Comparison of ENCODE assay signal across 27 mouse cellular contexts in the genomic region with DNA sequence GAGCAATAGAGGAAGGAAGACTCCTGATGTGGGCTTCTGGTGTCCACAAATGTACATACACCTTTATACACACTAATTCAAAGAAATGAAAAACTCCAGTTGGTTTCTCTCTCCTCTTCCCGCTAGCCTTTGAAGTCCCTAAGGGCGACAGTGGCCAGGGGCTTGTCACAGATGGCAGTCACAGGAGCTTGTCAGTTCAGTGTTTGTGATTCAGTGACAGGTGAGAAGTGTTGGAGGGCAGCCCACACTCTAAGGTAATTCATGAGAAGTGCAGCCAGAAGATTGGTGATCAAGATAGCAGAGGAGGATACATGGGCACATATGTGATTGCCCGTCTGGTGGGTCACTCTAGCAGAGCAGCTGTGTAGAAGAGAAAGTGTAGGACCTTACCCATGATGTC.
A peak's percentile ranks its signal among the peaks of the same experiment; 100 is the strongest.
DNase-seq lines count a peak whose midpoint lies in the region; ATAC-seq and TF ChIP-seq lines count a peak whose summit lies in the region.
"Had no signal": no experiment of that assay in that cellular context is flagged by ENCODE, and none has a peak within 500 bp of the region (broad histone marks: within the 10 kb centered on the region; RNA-seq: fewer than 3 reads in every experiment).

No protein-coding gene starts in this region.

- no peaks in the 10 kb centered on the region for H3K9me3 ChIP-seq in midbrain, postnatal 0 days (ENCODE audit: low read length)
- no peaks in the 10 kb centered on the region for H3K9me3 ChIP-seq in midbrain, embryonic 11.5 days (ENCODE audit: control insufficient read depth, low read length)
- H3K9me3 ChIP-seq: embryonic facial prominence, embryonic 13.5 days; embryonic facial prominence, embryonic 15.5 days; forebrain, embryonic 10.5 days; forebrain, embryonic 12.5 days; G1E had no signal

- no peak overlapping the region for H3K9ac ChIP-seq in midbrain, postnatal 0 days (replicated peaks; ENCODE audit: low read length, poor library complexity, severe bottlenecking)
- H3K9ac ChIP-seq in midbrain, embryonic 11.5 days (ENCODE audit: low read length), result no peak overlapping the region
- H3K9ac ChIP-seq: embryonic facial prominence, embryonic 13.5 days; embryonic facial prominence, embryonic 15.5 days; forebrain, embryonic 12.5 days had no signal

- peak; percentile 29 to 58 for DNase-seq in cerebellum, postnatal 10 days
- no peak for DNase-seq in cerebellum, adult 8-10 months
- DNase-seq in heart, adult 11 months, result peak; percentile 78
- DNase-seq in heart, postnatal 4 days, result no peak
- peak; percentile 13 for DNase-seq in midbrain, postnatal 0 days (ENCODE audit: low spot score)
- DNase-seq in midbrain, embryonic 11.5 days (ENCODE audit: low spot score, missing footprints), result no peak
- DNase-seq: adrenal gland, adult 8-10 months; adrenal gland, postnatal 14 days; adrenal gland, postnatal 36 days; B cell, adult 2 months; cerebellum, adult 11 months; cerebellum, adult 18-20 months; cerebellum, adult 9-10 months; cerebellum, postnatal 36 days; embryo, embryonic 11 days had no signal

- ATAC-seq in midbrain, postnatal 0 days (ENCODE audit: low FRiP score), result no peak
- ATAC-seq in midbrain, embryonic 11.5 days (ENCODE audit: low FRiP score), result no peak
- ATAC-seq: activated CD4-positive, CD25-positive, alpha-beta regulatory T cell, adult 4 months; CD4-positive, CD25-positive, alpha-beta regulatory T cell, adult 4 months; forebrain, embryonic 14.5 days; forebrain, embryonic 16.5 days; Patski had no signal

- no peak overlapping the region for H3K4me2 ChIP-seq in midbrain, postnatal 0 days (ENCODE audit: low read depth, low read length, poor library complexity, severe bottlenecking)
- H3K4me2 ChIP-seq in midbrain, embryonic 11.5 days, result no peak overlapping the region
- H3K4me2 ChIP-seq: embryonic facial prominence, embryonic 13.5 days; embryonic facial prominence, embryonic 15.5 days; forebrain, embryonic 12.5 days had no signal

- H3K4me3 ChIP-seq in midbrain, postnatal 0 days (ENCODE audit: low read depth, low read length), result no peak overlapping the region
- no peak overlapping the region for H3K4me3 ChIP-seq in midbrain, embryonic 11.5 days (ENCODE audit: low read depth, low read length)
- H3K4me3 ChIP-seq: embryonic facial prominence, embryonic 13.5 days; embryonic facial prominence, embryonic 15.5 days; erythroblast, embryonic 14.5 days; forebrain, embryonic 10.5 days; forebrain, embryonic 12.5 days had no signal

- no peaks in the 10 kb centered on the region for H3K36me3 ChIP-seq in midbrain, postnatal 0 days (ENCODE audit: insufficient read depth, low read length)
- no peaks in the 10 kb centered on the region for H3K36me3 ChIP-seq in midbrain, embryonic 11.5 days (ENCODE audit: control insufficient read depth, insufficient read depth, low read length)
- H3K36me3 ChIP-seq: embryonic facial prominence, embryonic 13.5 days; embryonic facial prominence, embryonic 15.5 days; forebrain, embryonic 10.5 days; forebrain, embryonic 12.5 days; G1E had no signal

- H3K27me3 ChIP-seq in midbrain, postnatal 0 days (ENCODE audit: insufficient read depth, low read length), result no peaks in the 10 kb centered on the region
- no peaks in the 10 kb centered on the region for H3K27me3 ChIP-seq in midbrain, embryonic 11.5 days (ENCODE audit: control insufficient read depth, insufficient read depth, low read length)
- H3K27me3 ChIP-seq: CH12.LX; embryonic facial prominence, embryonic 13.5 days; embryonic facial prominence, embryonic 15.5 days; forebrain, embryonic 12.5 days; Patski had no signal

- WGBS in midbrain, postnatal 0 days, result 84% methylated on average over 3 of the region's 3 CpGs
- 92% methylated on average over 3 of the region's 3 CpGs for whole genome bisulfite sequencing in midbrain, embryonic 11.5 days

- no peaks in the 10 kb centered on the region for H3K4me1 ChIP-seq in midbrain, postnatal 0 days (ENCODE audit: insufficient read depth, low read length)
- no peaks in the 10 kb centered on the region for H3K4me1 ChIP-seq in midbrain, embryonic 11.5 days (ENCODE audit: control insufficient read depth, insufficient read depth, low read length)
- H3K4me1 ChIP-seq: embryonic facial prominence, embryonic 15.5 days had no signal

- H3K27ac ChIP-seq in midbrain, postnatal 0 days (ENCODE audit: low read depth, low read length), result no peak overlapping the region
- H3K27ac ChIP-seq in midbrain, embryonic 11.5 days (ENCODE audit: low read depth, low read length), result no peak overlapping the region
- H3K27ac ChIP-seq: embryonic facial prominence, embryonic 13.5 days; embryonic facial prominence, embryonic 15.5 days; forebrain, embryonic 10.5 days; forebrain, embryonic 12.5 days had no signal

- TF ChIP-seq CTCF in midbrain, postnatal 0 days (IDR thresholded peaks at IDR 0.05), result no peak

Comparison
In these comparisons a context has a peak if more than half of its experiments do, and no peak if none do; other contexts are left out.
1. DNase-seq: peak in cerebellum, postnatal 10 days (2 of 2), heart, adult 11 months (single experiment) and midbrain, postnatal 0 days (single experiment); none in cerebellum, adult 8-10 months (single experiment), heart, postnatal 4 days (single experiment) and midbrain, embryonic 11.5 days (single experiment).